21 mouse cellular contexts compared by ENCODE assay signal in genomic region chr2:103867241-103867957, GRCm38 (mm10).
"Had no signal": no experiment of that assay in that cellular context is flagged by ENCODE, and none has a peak within 500 bp of the region (broad histone marks: within the 10 kb centered on the region; RNA-seq: fewer than 3 reads in every experiment).

No protein-coding gene starts in this region.

- DNase-seq: lung, adult 18-20 months; lung, embryonic 14.5 days; lung, postnatal 10 days; lung, postnatal 4 days; midbrain, embryonic 14.5 days; retina, postnatal 1 day; right cerebral cortex, adult 18-20 months; right cerebral cortex, postnatal 14 days; thymus, adult 18-20 months; thymus, postnatal 14 days; thymus, postnatal 36 days had no signal

- H3K9me3 ChIP-seq: liver, embryonic 12.5 days; midbrain, embryonic 10.5 days; midbrain, embryonic 12.5 days; neural tube, embryonic 13.5 days; neural tube, embryonic 15.5 days; stomach, embryonic 15.5 days had no signal

- H3K4me3 ChIP-seq: liver, embryonic 12.5 days; midbrain, embryonic 10.5 days; midbrain, embryonic 12.5 days; myocyte; neural tube, embryonic 13.5 days; neural tube, embryonic 15.5 days; stomach, embryonic 15.5 days had no signal

- ATAC-seq: liver, embryonic 12.5 days; midbrain, embryonic 16.5 days had no signal

- H3K27ac ChIP-seq: liver, embryonic 12.5 days; liver, embryonic 14.5 days; midbrain, embryonic 10.5 days; midbrain, embryonic 12.5 days; neural tube, embryonic 13.5 days; neural tube, embryonic 15.5 days; stomach, embryonic 15.5 days; stomach, postnatal 0 days had no signal

- H3K4me2 ChIP-seq: liver, embryonic 12.5 days; lung, embryonic 14.5 days; midbrain, embryonic 12.5 days; neural tube, embryonic 13.5 days; neural tube, embryonic 15.5 days; stomach, embryonic 15.5 days had no signal

- H3K4me1 ChIP-seq: midbrain, embryonic 10.5 days had no signal

- H3K27me3 ChIP-seq: midbrain, embryonic 12.5 days; neural tube, embryonic 13.5 days; neural tube, embryonic 15.5 days; stomach, embryonic 15.5 days had no signal

- H3K36me3 ChIP-seq: liver, embryonic 12.5 days; midbrain, embryonic 10.5 days; midbrain, embryonic 12.5 days; neural tube, embryonic 13.5 days; neural tube, embryonic 15.5 days; stomach, embryonic 15.5 days had no signal

- H3K9ac ChIP-seq: liver, embryonic 12.5 days; liver, embryonic 14.5 days; lung, embryonic 14.5 days; midbrain, embryonic 12.5 days; neural tube, embryonic 13.5 days; neural tube, embryonic 15.5 days; stomach, embryonic 15.5 days had no signal
